Mouse (Mus musculus) urinary bladder, postnatal 0 days (tissue): ENCODE measurements around the gene Cdkl3. TPM values are rescaled to one million over a fixed set of nuclear protein-coding genes. Genes with fewer than 3 reads are reported as not detected.
A peak's percentile ranks its signal among the peaks of the same experiment; 100 is the strongest.

Experiments
- microRNA-seq: library from miRNA; unstranded; fragments of <30 nt; microRNA quantifications from one replicate; pipeline ENCODE4, GENCODE M21; 2016
- polyA plus RNA-seq: library from polyadenylated mRNA; unstranded; fragments of >200 nt; fragmentation: Nextera tagmentation; extraction: Ambion mirVana; gene quantifications from 2 replicates; pipeline ENCODE4 v1.2.1, GENCODE M21; 2015

The Cdkl3 gene
- polyA plus RNA-seq = 5.8 and 6.3 TPM in 2 replicates

GRCm38 (mm10) chr11:52003772-52004528 lies at the start of gene Cdkl3:
Cdkl3 (plus strand) TSS chr11:52004221.

GRCm38 (mm10) chr11:51967443-51968401 lies 36.3 kb upstream of the Cdkl3 start, which contains the start of gene Cdkn2aipnl:
Cdkn2aipnl (plus strand) TSS chr11:51967661.

DNA sequence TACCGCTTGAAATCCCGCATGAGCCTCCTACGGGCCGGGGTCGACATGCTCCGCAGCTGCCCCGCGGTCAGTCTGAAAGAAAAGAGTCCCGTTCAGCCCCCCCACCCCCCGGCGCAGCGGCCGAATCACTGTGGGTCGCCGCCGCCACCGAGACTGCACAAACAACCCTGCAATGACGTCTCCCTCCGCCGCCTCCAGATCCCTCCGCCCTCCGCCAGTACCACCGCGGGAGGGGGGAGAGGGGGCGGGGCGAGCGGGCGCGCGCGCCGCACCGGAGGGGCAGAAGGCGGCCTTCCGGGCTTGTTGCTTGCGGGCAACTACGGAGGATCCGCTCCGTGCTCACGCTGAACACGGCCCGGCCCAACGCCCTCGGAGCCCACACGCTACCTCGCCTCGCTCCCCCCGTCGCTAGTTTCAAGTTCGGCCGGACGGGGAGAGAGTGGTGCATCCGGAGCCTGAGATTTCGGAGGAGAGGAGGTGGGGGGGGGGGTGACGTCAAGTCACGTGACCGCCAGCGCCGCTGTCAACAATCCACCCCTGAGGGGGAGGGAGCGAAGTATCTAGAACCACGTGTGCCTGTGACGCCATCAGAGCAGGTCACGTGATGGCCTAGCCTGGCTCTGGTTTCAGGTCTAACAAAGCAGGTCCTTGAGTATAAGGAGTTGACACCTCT lies 3.6 kb upstream of the Cdkl3 start, which contains the start of gene Ube2b:
TSS of gene Ube2b (minus strand) at position 473 of the 673 bp plus-strand sequence.

DNA sequence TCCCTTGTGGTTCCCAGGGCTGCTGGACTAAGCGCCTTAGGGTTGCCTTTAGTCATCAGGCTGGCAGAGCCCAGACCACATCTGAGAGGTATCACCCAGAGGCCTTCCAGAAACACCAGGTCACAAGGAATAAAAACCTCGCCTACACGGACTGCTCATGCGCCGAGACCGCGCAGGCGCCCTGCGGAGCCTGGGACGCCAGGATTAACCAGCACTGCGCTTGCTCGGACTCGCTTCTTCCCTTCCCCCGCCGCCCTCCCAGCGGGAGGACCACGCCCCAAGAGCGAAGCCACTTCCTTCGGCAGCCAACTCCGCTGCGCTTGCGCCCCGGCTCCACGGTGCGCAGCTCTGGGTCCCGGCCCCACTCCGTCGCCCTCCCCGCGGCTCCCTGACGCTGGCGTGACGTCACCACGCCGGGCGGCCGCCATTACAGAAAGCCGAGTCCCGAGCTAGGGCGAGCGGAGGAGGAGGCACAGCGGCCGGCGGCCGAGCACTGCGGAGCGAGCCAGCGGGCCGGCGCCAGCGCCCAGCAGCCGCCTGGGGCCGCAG lies 94.5 kb downstream of the Cdkl3 start, which contains the start of gene Ppp2ca:
TSS of gene Ppp2ca (plus strand) at position 284 of the 549 bp plus-strand sequence.

Small RNA genes within 50 kb of the gene (microRNA-seq; reads per million reads assigned to microRNA genes)
- gene Gm24157 = not detected
- gene Mir3061 = 20.4 reads per million, percentile 28 among the genes with 10 or more reads in this experiment

Other genes starting within 250 kb of the Cdkl3 start
- gene Sec24a, start 240.6 kb upstream of the Cdkl3 start, polyA plus RNA-seq = 9.7 and 12.4 TPM in 2 replicates
- gene Sar1b, start 240.5 kb upstream of the Cdkl3 start, polyA plus RNA-seq = 127 and 147 TPM in 2 replicates
- 1.1 and 1.4 TPM in 2 replicates for gene Jade2, start 146.6 kb upstream of the Cdkl3 start, polyA plus RNA-seq
- 39.8 and 46.2 TPM in 2 replicates for gene Cdkn2aipnl, start 36.6 kb upstream of the Cdkl3 start, polyA plus RNA-seq
- gene Ube2b, start 3.5 kb upstream of the Cdkl3 start, polyA plus RNA-seq = 202 and 227 TPM in 2 replicates
- 49.4 and 55.4 TPM in 2 replicates for gene Ppp2ca, start 94.5 kb downstream of the Cdkl3 start, polyA plus RNA-seq
- not detected in 2 replicates for gene Olfr1373, start 141.3 kb downstream of the Cdkl3 start, polyA plus RNA-seq
- not detected in 2 replicates for gene Olfr1371, start 209.8 kb downstream of the Cdkl3 start, polyA plus RNA-seq
- 476 and 543 TPM in 2 replicates for gene Skp1a, start 227.8 kb downstream of the Cdkl3 start, polyA plus RNA-seq